Mouse (Mus musculus) liver, adult 2 months (tissue): ENCODE measurements at regions not wholly inside any gene's neighbourhood (a gene's known extent, or its start where the extent isn't known, plus 50 kb on each side); places are given as distances from the start of the nearest gene placed in this dataset.

Experiments
- CTCF ChIP-seq: fragments of 200-500 bp; IDR thresholded peaks from 2 replicates; pipeline ENCODE4 v1.5.1; 2011; ENCODE audit warnings: low read depth, low read length, control low read depth
- POLR2A ChIP-seq: fragments of 200-500 bp; IDR thresholded peaks from 2 replicates; pipeline ENCODE4 v1.6.1; 2011; ENCODE audit warnings: low read length, control low read depth; ENCODE audit not compliant: insufficient read depth; ENCODE audit errors: extremely low read depth

DNA sequence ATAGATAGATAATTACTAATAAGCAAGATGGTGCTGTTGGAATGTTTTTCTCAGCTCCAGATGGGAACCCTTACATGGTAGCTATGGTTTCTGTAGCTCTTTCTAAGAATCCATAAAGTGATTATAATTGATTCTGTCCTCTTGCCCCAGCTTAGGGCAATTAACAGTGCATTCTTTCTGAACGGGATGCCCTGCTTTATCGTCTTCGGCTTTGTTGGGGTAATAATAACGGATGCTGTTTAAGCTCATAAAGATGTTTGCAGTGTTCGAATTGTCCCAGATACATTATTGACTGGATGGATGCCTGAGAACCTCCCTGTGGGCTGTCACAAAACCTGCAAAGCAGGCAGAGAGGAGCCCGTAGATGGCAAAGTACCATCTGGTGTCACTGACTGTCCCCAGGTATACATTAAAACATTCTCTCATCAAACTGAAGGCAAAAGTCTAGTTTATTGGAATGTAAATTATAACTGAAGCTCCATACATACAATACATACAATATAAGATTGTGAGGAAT is 637.8 kb upstream of the Tenm3 start:
- TF ChIP-seq CTCF: no peak
- no peak for TF ChIP-seq POLR2A
